Mouse (Mus musculus) thymus, adult 2 months (tissue): ENCODE results near the gene March7.

Source experiments
- CTCF ChIP-seq: fragments of 200-500 bp; IDR thresholded peaks from 2 replicates; pipeline ENCODE4 v1.5.1; 2012; ENCODE audit warnings: mild to moderate bottlenecking, control low read depth, low read length, moderate library complexity, borderline replicate concordance; ENCODE audit not compliant: control insufficient read depth, poor library complexity, insufficient read depth; ENCODE audit errors: extremely low read depth
- POLR2A ChIP-seq: fragments of 200-500 bp; IDR thresholded peaks from 2 replicates; pipeline ENCODE4 v1.6.1; 2012; ENCODE audit warnings: mild to moderate bottlenecking, low read length, control low read depth, moderate library complexity; ENCODE audit not compliant: control insufficient read depth, poor library complexity, insufficient read depth; ENCODE audit errors: extremely low read depth

- TF ChIP-seq CTCF = no peak
- no peak for TF ChIP-seq POLR2A
Observed at GRCm38 (mm10) chr2:60282625-60283024, 72.9 kb downstream of the March7 start.
